Comparison of ENCODE assay signal across 14 mouse cellular contexts in the genomic region with DNA sequence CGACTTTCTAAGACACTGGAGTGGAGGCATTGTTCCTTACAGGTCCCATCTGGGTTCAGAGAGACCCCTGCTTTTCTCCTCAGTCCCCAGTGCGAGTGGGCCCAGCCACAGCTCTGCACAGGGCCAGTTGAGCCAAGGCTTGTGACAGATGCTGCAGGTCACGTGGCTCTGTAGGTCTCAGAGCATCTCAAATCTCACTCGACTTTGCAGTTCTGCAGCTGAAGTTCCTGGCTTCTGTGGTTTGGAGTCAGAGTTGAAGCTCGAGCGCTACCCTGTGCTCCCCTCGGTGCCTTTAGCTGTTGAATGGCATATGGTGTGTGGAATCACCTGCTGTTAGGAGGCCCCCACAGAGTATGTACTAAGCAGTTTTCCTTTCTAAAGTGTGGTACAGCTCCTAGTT.
A peak's percentile ranks its signal among the peaks of the same experiment; 100 is the strongest.
DNase-seq lines count a peak whose midpoint lies in the region; ATAC-seq and TF ChIP-seq lines count a peak whose summit lies in the region.
"Had no signal": no experiment of that assay in that cellular context is flagged by ENCODE, and none has a peak within 500 bp of the region (broad histone marks: within the 10 kb centered on the region; RNA-seq: fewer than 3 reads in every experiment).

No protein-coding gene starts in this region.

- DNase-seq in gastrocnemius, adult 2 months, result peak; percentile 62
- DNase-seq in gastrocnemius, postnatal 36 days, result no peak
- DNase-seq in limb, embryonic 10.5 days (ENCODE audit: low spot score), result no peak
- DNase-seq in cerebellum, postnatal 25 days, result peak; percentile 41 to 47
- peak; percentile 6 to 16 for DNase-seq in thymus, postnatal 10 days (ENCODE audit: low spot score in 2 of 2)
- no peak for DNase-seq in liver, postnatal 0 days
- DNase-seq in embryo, embryonic 10.5 days (ENCODE audit: low spot score), result no peak
- DNase-seq: kidney, adult 8-10 months; right cerebral cortex, postnatal 4 days had no signal

- TF ChIP-seq EP300 in liver, postnatal 0 days (IDR thresholded peaks at IDR 0.05; ENCODE audit: low read depth), result no peak

- peak; percentile 40; the same call in 1 of the 2 replicates for ATAC-seq in limb, embryonic 13.5 days (ENCODE audit: low FRiP score, low read depth)
- no peak for ATAC-seq in liver, postnatal 0 days
- ATAC-seq: Patski had no signal

- no peak for TF ChIP-seq CTCF in gastrocnemius, adult 2 months (IDR thresholded peaks at IDR 0.05)
- TF ChIP-seq CTCF in liver, postnatal 0 days (IDR thresholded peaks at IDR 0.05; ENCODE audit: low read depth), result no peak

- peak overlapping the region; percentile 77 for H3K27ac ChIP-seq in gastrocnemius, adult 2 months
- no peak overlapping the region for H3K27ac ChIP-seq in limb, embryonic 13.5 days
- no peak overlapping the region for H3K27ac ChIP-seq in limb, embryonic 10.5 days
- no peak overlapping the region for H3K27ac ChIP-seq in liver, postnatal 0 days (ENCODE audit: low read depth)
- H3K27ac ChIP-seq: forebrain, embryonic 10.5 days; liver, embryonic 15.5 days had no signal

- H3K27me3 ChIP-seq in limb, embryonic 13.5 days, result no peaks in the 10 kb centered on the region
- H3K27me3 ChIP-seq in limb, embryonic 10.5 days (ENCODE audit: low read depth, poor library complexity, severe bottlenecking), result no peaks in the 10 kb centered on the region
- H3K27me3 ChIP-seq in liver, postnatal 0 days (ENCODE audit: insufficient read depth, low read length), result no peaks in the 10 kb centered on the region
- H3K27me3 ChIP-seq: liver, embryonic 15.5 days; Patski had no signal

- H3K4me3 ChIP-seq in gastrocnemius, adult 2 months, result no peak overlapping the region
- no peak overlapping the region for H3K4me3 ChIP-seq in limb, embryonic 13.5 days
- H3K4me3 ChIP-seq in limb, embryonic 10.5 days, result no peak overlapping the region
- no peak overlapping the region for H3K4me3 ChIP-seq in liver, postnatal 0 days (ENCODE audit: low read depth, low read length)
- H3K4me3 ChIP-seq: forebrain, embryonic 10.5 days; liver, embryonic 15.5 days had no signal

- H3K4me2 ChIP-seq in limb, embryonic 13.5 days (replicated peaks), result no peak overlapping the region
- H3K4me2 ChIP-seq in liver, postnatal 0 days (ENCODE audit: low read depth, low read length), result no peak overlapping the region
- H3K4me2 ChIP-seq: heart, embryonic 11.5 days; liver, embryonic 15.5 days had no signal

- H3K4me1 ChIP-seq in limb, embryonic 13.5 days, result peaks cover 40% of the 10 kb centered on the region
- peaks cover 26% of the 10 kb centered on the region; the same call in 1 of the 2 replicates for H3K4me1 ChIP-seq in limb, embryonic 10.5 days
- H3K4me1 ChIP-seq in liver, postnatal 0 days (ENCODE audit: insufficient read depth), result no peaks in the 10 kb centered on the region
- H3K4me1 ChIP-seq: liver, embryonic 15.5 days had no signal

- WGBS in limb, embryonic 13.5 days, result 46% methylated on average over 7 of the region's 7 CpGs
- WGBS in limb, embryonic 10.5 days, result 76% methylated on average over 7 of the region's 7 CpGs
- 62% methylated on average over 7 of the region's 7 CpGs for WGBS in liver, postnatal 0 days (ENCODE audit: insufficient replicate concordance)

- H3K9ac ChIP-seq in limb, embryonic 13.5 days, result no peak overlapping the region
- no peak overlapping the region for H3K9ac ChIP-seq in liver, postnatal 0 days (replicated peaks)
- H3K9ac ChIP-seq: liver, embryonic 15.5 days had no signal

- intact Hi-C loops in gastrocnemius, adult 2 months (cut with DNase I), result no loop called here
- intact Hi-C loops in gastrocnemius, postnatal 36 days (cut with DNase I), result no loop called here

- no peaks in the 10 kb centered on the region for H3K9me3 ChIP-seq in limb, embryonic 13.5 days
- H3K9me3 ChIP-seq in limb, embryonic 10.5 days (replicated peaks), result no peaks in the 10 kb centered on the region
- no peaks in the 10 kb centered on the region for H3K9me3 ChIP-seq in liver, postnatal 0 days (ENCODE audit: low read length)
- H3K9me3 ChIP-seq: forebrain, embryonic 10.5 days; liver, embryonic 15.5 days had no signal

- H3K36me3 ChIP-seq in limb, embryonic 13.5 days, result no peaks in the 10 kb centered on the region
- H3K36me3 ChIP-seq in limb, embryonic 10.5 days, result no peaks in the 10 kb centered on the region
- no peaks in the 10 kb centered on the region for H3K36me3 ChIP-seq in liver, postnatal 0 days (replicated peaks; ENCODE audit: insufficient read depth, low read length)
- H3K36me3 ChIP-seq: forebrain, embryonic 10.5 days; liver, embryonic 15.5 days had no signal

Comparison
In these comparisons a context has a peak if more than half of its experiments do, and no peak if none do; other contexts are left out.
1. DNase-seq: peak in gastrocnemius, adult 2 months (single experiment), cerebellum, postnatal 25 days (2 of 2) and thymus, postnatal 10 days (2 of 2); none in gastrocnemius, postnatal 36 days (0 of 2), limb, embryonic 10.5 days (single experiment), liver, postnatal 0 days (single experiment) and embryo, embryonic 10.5 days (single experiment).